Mouse (Mus musculus) 416B (cell line): Measurements from ENCODE around the gene Zfp518b.

Experiments used
- DNase-seq: peaks from one replicate; pipeline ENCODE4 v3.0.0; 2011; ENCODE audit warnings: low read depth

Zfp518b gene

GRCm38 (mm10) chr5:38684164-38684911 is at the start of gene Zfp518b:
Zfp518b (minus strand) TSS chr5:38684826.
- no peak for DNase-seq

DNA sequence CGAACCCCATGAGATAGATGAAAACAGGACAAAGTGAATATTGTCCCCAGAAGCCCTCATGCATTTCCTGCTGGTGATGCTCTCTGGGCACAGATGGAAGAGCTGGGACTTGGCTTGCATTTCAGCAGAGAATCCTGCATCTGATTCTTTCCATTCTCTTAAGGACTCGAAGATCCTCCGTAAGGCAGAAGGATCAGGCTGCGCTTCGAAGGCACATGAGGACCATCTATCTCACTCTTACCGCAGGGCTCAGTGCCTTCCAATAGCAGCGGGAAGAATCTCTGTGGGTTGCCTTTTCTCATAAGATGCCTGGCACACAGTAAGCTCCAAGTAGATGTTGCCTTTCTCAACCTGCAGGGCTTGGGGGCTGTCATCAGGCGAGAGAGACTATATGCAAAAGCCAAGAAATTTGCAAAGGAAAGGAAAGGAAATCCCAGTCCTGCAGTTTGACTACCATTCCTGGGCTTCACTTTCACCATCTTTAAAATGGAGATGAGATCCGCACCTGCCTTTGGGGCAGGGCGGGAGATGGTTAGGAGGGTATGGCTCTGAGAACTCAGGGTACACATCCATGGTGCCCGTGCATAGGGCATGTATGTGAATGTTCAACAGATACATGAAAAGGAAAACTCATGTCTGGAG is 24.4 kb upstream of the Zfp518b start:
- DNase-seq: no peak

GRCm38 (mm10) chr5:38707364-38708075 is 22.9 kb upstream of the Zfp518b start:
- DNase-seq: no peak

DNA sequence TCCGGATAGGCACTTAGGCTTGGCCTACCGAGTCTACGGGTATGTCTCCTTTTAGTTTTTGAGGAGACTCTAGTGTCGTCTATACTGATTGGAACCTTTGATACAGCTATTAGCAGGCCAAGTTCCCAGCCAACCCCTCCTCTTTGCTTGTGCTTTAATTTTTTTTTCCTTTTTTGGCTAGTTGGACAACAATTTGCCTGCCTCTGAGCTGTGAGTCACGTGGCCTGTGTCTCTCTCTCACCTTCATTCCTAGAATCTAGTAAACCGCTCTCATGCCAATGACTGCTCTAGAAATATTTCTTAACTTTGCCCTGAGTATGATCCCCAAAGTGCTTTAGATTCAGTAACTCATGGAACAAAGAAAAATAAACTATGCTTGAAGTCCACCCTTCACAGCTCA is 18.3 kb upstream of the Zfp518b start:
- no peak for DNase-seq

DNA sequence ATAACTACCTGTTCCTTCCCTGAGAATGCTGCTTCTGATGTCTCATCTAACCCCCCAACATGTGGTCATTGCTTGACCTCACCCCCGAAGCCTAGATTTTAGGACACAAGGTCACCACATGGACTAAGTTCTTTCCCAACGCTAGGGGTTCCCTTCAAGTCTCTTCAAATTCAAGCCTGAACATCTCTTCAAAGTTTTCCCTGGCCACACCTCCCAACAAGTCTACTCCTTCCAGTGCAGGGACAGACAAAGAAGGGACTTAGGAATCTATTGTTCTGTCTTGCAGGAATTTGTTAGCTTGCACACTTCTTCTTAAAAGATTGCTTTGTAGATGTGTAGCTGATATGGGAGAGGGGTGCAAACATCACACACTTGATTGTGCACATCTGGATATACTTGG is 17.5 kb upstream of the Zfp518b start:
- DNase-seq: no peak

DNA sequence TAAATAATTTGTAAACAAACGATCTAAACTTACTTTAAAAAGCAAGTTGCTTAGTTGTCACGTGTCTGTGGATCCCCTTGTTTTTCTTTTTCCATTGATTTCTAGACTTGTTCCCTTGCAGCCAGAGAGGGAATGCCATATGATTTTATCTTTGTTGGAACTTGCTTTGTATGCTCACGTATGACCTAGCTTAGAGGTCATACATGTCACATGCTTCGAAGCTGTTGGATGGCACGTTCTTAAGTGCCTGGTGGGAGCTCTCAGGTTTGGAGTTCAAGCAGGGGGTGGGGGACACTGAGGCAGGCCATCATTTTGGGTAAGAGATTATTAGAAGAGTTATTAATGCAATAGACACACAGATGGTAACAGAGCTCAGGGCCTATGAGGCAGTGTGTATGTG is 13.8 kb upstream of the Zfp518b start:
- no peak for DNase-seq

DNA sequence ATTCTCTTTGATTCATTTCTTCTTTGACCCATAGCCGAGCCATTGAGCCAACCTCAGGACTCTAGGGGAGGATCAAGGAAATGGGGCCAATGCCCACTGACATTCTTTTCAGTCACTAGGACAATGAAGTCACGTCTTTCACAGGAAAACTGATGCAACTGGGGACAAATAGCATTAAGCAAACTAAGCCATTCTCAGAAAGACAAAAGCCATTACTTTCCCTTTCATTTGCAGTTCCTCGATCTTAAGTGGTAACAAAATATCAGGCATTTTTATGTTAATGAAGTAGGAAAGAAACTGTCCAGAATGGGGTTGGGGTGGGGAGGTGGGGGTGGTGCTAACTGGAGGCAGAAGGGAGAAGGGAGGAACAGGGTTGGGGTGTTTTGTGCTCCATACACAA is 13.4 kb upstream of the Zfp518b start:
- DNase-seq: no peak

DNA sequence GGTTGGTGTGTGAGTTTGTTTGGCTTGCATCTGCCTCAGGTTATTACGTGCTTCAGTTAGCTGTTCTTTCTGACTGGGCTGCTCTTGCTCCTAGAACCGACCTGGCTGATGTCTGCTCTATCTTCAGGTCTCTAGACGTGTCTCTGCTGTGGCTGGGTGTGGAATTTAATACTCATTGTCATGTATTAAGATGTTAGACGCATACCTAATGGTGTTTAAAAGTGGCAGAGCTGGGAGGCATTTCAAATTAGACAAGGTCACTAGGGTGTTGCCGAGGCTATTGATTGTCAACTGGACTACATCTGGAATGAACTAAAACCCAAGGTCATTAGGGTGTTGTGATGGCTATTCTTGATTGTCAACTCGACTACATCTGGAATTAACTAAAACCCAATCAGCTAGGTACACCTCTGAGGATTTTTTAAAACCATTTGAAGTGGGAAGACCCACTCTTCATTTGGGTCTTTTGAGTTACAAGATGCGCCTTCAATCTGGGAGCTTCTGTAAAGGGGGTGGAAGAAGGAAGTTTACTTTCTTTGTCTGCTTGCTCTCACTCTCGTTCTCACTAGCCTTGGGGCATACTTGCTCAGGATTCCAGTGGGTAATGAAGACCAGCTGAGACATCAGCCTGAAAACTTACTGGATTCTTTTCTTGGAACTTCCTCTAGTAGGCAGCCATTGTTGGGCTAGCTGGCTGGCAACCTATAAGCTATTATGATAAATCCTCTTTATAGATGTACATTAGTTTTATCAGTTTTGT is 12.2 kb upstream of the Zfp518b start:
- DNase-seq: no peak

GRCm38 (mm10) chr5:38692859-38693258 is 8.2 kb upstream of the Zfp518b start:
- DNase-seq: no peak

DNA sequence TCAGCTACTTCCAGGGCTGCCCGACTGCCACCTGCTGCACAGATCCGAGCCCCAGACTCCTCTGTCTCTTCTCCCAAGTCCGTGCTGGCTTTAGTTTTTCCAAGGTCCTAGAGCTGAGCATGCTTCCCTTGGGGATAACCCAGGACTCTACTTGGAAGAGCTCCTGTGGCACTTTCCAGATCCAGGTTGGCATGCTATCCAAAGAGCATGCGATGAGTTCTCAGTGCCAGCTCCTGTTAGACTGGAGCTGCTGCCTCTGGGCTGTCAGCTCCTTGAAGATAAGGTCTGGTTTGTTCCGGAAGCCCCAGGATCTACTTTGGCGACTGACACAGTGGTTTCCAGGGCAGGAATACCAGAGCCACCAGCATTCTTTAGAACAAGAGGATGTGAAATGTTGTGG is 4.6 kb upstream of the Zfp518b start:
- no peak for DNase-seq

DNA sequence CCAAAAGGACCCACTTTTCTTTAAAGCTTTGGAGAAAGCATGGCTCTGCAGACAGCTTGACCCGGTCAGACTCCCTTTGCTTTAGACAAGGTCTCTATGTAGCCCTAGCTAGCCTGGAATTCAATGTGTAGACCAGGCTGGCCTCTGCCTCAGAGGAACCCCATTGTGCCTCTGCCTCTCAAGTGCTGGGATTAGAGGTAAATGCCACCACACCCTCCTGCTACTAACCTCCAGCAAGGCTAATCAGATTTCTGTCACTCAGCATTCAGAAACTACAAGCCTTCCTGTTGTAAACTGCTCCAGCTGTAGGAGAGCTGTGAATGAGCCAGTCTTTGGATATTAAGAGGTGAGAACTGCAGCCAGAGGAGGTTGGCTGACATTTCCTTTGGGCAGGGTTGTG is 3.1 kb upstream of the Zfp518b start:
- no peak for DNase-seq

DNA sequence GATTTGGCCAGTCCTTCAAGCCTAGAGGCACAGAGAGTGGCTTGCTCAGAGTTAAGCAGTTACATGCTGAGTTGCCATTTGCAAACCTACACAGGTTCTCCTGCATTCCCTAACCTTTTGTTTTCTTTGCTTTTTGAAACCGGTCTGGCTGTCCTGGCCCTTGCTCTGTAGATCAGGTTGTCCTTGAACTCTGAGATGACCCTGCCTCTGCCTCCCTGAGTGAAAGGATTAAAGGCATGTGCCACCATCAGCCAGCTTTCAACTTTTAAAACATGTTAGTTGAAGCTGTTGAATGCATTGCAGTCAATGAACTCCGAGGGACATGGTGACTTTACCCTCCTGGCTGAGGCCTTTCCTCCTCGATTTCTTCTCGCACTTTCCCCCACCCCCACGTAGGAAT is 25.8 kb downstream of the Zfp518b start:
- no peak for DNase-seq

DNA sequence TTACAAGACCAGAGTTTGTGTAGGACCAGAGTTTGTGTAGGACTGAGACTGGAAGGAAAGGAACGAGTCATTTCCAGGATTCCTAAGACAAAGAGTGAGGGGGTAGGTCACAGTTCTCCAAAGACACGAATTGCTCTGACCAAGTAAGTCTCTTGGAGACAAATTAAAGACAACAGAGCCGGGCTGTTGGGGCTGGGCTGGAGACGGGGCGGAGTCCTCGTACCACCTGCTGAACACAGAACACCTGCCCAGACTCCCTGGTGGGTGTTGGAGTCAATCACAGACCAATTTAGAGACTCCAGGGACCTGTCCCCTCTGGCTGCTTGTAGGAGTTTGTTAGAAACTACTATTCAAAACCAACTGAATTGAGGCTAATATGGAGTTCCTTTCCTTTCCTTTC is 28.4 kb downstream of the Zfp518b start:
- peak; percentile 5 for DNase-seq

- DNase-seq: peak; percentile 8
These were observed 29.2 kb downstream of the Zfp518b start for GRCm38 (mm10) chr5:38655421-38655928.

- DNase-seq: peak; percentile 30
These were observed 30.1 kb downstream of the Zfp518b start for GRCm38 (mm10) chr5:38654571-38654970.

GRCm38 (mm10) chr5:38653101-38653500 is 31.5 kb downstream of the Zfp518b start:
- no peak for DNase-seq

- no peak for DNase-seq
These were observed 33.2 kb downstream of the Zfp518b start for GRCm38 (mm10) chr5:38651455-38651854.

DNA sequence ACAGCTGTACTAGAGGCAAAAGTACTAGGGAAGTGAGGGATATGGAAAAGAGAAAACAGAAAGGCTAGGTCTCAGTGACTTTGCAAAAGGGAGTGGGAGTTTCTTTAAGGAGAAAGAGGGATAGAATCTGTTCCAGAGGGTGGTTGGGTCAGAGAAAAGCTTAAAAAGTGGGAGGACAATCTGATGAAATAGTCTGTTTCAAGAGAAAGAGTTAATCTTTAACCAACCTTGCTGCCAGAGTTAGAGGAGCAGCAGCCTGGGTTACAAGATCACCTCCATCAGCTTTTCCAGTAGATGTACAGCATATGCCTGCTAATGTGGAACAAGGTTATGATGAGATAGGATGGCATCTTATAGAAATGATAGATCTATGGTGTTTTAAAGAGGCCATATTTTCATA is 43.1 kb downstream of the Zfp518b start:
- DNase-seq: no peak

- no peak for DNase-seq
These were observed 48.3 kb downstream of the Zfp518b start for GRCm38 (mm10) chr5:38636301-38636749.

- DNase-seq: no peak
These were observed 48.9 kb downstream of the Zfp518b start for GRCm38 (mm10) chr5:38635696-38636095.

DNA sequence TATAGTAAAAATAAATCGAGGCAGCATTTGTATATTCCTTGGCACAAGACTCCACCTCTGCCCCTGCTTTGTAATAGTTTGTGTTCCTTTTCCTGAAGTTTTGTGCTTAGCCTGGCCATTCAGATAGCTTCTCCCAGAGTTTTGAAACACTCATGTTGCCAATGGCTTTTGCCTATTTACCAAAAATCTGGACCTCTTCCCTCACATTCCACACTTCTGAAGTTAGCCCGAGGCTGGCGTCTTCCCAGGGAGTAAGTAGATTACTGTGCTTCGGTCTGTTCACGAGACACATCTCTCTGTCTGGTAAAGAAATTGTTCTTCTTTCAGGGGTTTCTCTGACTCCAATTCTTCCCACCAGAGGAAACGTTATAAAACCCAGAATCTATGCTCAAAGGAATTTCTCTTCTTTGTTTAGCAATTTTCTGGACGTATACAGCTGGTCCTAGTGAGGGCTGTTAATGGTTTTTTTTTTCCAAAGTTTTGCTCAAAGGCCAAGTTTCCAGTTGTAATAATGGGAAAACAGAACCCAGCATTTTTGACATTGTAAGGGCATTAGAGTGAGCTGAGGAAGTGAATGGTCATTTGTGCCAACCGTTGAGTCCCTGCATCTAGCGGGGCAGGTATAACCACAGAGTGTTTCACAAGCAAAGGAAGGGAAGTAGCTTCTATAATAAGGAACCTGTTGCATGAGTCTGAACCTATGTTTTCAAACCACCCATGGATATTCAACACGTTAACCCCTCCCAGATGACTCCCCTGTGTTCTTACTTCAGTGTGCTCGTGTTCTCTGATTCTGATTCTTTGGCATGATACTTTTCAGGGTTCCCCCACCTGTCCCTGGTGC is 50.1 kb downstream of the Zfp518b start:
- peak; percentile 67 for DNase-seq
